Mouse (Mus musculus) right cerebral cortex, postnatal 14 days (tissue): ENCODE measurements around the gene Vmn2r31.
"Not testable (repeated sequence)": the region's sequence is repeated elsewhere in the genome, so short reads cannot be mapped to it uniquely, and the experiment has no call there.

Experiments used
- DNase-seq: peaks from one replicate; pipeline ENCODE4 v3.0.0; 2022

The Vmn2r31 gene

DNA sequence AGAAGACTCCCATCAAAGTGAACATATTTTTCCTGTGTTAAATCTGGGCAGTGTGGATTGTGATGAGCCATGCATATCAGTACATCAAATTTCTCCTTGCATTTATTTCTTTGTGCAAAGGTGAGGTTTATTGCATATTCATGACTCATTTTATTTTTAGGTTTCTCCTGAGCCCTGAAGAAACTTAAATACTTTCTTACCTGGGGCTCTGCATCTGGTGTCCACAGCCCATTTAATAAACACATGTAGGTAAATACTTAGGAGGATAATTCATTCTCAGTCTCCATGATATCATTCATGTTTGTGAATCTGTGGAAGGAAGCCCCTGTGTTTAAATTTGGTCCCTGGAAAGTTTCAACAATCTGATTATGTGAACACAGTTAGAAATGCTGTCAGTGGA, at the start of gene Vmn2r31:
Gene Vmn2r31 (minus strand): TSS at position 101 of the 400 bp plus-strand sequence.
- not testable (repeated sequence) for DNase-seq

DNA sequence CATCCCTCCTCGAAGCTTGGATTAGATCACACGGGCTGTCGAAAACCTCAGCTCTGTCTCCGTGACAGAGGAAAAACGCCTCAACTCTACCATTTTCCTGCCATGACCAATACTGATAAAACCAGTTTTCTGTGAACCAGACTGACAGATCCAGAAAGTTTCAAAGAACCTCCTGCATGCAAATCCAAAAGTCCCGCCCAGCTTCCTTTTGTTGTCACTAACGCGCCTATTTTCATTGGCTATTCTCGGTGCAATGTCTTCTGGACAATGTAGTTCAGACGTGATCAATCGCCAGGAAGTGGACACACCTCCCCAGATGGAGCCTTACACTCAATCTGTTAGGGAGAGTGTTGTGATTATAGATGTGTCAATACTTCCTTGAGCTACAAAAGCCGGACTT, 25.1 kb downstream of the Vmn2r31 start, which contains the start of gene Gm45783:
Gene Gm45783 (minus strand): TSS at position 143 of the 400 bp plus-strand sequence.
- not testable (repeated sequence) for DNase-seq

DNA sequence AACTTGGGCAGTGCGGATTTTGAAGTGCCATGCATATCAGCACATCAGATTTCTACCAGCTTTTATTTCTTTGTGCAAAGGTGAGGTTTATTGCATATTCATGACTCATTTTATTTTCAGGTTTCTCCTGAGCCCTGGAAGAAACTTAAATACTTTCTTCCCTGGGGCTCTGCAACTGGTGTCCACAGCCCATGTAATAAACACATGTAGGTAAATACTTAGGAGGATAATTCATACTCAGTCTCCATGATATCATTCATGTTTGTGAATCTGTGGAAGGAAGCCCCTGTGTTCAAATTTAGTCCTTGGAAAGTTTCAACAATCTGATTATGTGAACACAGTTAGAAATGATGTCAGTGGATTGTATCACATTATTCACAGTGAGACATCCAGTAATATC, 62.0 kb downstream of the Vmn2r31 start, which contains the start of gene Vmn2r30:
Gene Vmn2r30 (minus strand): TSS at position 101 of the 400 bp plus-strand sequence.
- not testable (repeated sequence) for DNase-seq
